Mouse (Mus musculus): ENCODE data around the gene Tagap. TPM values are rescaled to one million over a fixed set of nuclear protein-coding genes. Genes with fewer than 3 reads are reported as not detected.

Gene Tagap
- total and polyA plus RNA-seq, 3 experiments = 14.2 to 20.9 (median 16.3) TPM

GRCm38 (mm10) chr17:7927582-7928535, 2.1 kb downstream of the Tagap start:
- TF ChIP-seq BHLHE40 (IDR thresholded peaks at IDR 0.05; ENCODE audit: low read depth, low read length) = 0 out of 2 replicates have a peak, but pooled peaks have one; percentile 11
- TF ChIP-seq MXI1 (IDR thresholded peaks at IDR 0.05; ENCODE audit: low read depth, low read length) = peak; percentile 54
- TF ChIP-seq ETS1 (conservative IDR thresholded peaks at IDR 0.05; ENCODE audit: low read depth, low read length) = no peak
- TF ChIP-seq GABPA (IDR thresholded peaks at IDR 0.05; ENCODE audit: insufficient replicate concordance, low read depth, low read length) = no peak
- 0 out of 2 replicates have a peak, but pooled peaks have one; percentile 56 for TF ChIP-seq SIN3A (IDR thresholded peaks at IDR 0.05; ENCODE audit: low read length)
- TF ChIP-seq IRF4 (IDR thresholded peaks at IDR 0.05; ENCODE audit: low read depth, low read length) = peak; percentile 45; the same call in 1 of the 2 replicates
- no peak for TF ChIP-seq PAX5 (IDR thresholded peaks at IDR 0.05; ENCODE audit: low read length)
- peak; percentile 44; the same call in 1 of the 2 replicates for TF ChIP-seq NELFE (IDR thresholded peaks at IDR 0.05; ENCODE audit: low read depth, low read length)
- peak; percentile 97 for TF ChIP-seq SMC3 (IDR thresholded peaks at IDR 0.05; ENCODE audit: low read depth, low read length)
- TF ChIP-seq MAX (IDR thresholded peaks at IDR 0.05; ENCODE audit: low read length) = 0 out of 2 replicates have a peak, but pooled peaks have one; percentile 41
- peak; percentile 88 to 95 for TF ChIP-seq CTCF (conservative IDR thresholded peaks at IDR 0.05 in 1 of 2, IDR thresholded peaks at IDR 0.05 in 1 of 2; ENCODE audit: low read depth in 2 of 2, low read length in 2 of 2)
- peak; percentile 73 for TF ChIP-seq ZC3H11A (IDR thresholded peaks at IDR 0.05; ENCODE audit: low read depth, low read length)
- no peak for TF ChIP-seq USF1 (IDR thresholded peaks at IDR 0.05; ENCODE audit: low read depth, low read length)
- TF ChIP-seq RAD21 (IDR thresholded peaks at IDR 0.05; ENCODE audit: low read depth, low read length) = peak; percentile 91
- peak; percentile 40; the same call in 1 of the 2 replicates for TF ChIP-seq MYC (IDR thresholded peaks at IDR 0.05; ENCODE audit: low read depth, low read length)
- TF ChIP-seq CHD1 (IDR thresholded peaks at IDR 0.05; ENCODE audit: low read depth, low read length) = 0 out of 2 replicates have a peak, but pooled peaks have one; percentile 85
- peak; percentile 92 for DNase-seq (ENCODE audit: extremely low read depth)
- H3K36me3 ChIP-seq (replicated peaks in 1 of 2; ENCODE audit: control insufficient read depth in 1 of 2, insufficient read depth in 1 of 2, low read length in 1 of 2) = peaks cover 29 to 45% of the 10 kb centered on the region in 2 experiments
- in situ Hi-C loops (cut with MboI; ENCODE audit: low pct_ligation_motif_present, low pct_unique_long_range_greater_than_20kb, low sequenced_read_pairs) (loop anchor here (5.0 kb wide), 1 partner anchor 61 kb away; no protein-coding TSS in a partner anchor), dilution Hi-C loops (cut with MboI; ENCODE audit: extremely low pct_ligation_motif_present, extremely low pct_unique_long_range_greater_than_20kb, low sequenced_read_pairs) (no loop called here)
- H3K79me2 ChIP-seq (replicated peaks; ENCODE audit: control insufficient read depth, extremely low read depth, insufficient read depth, poor library complexity, severe bottlenecking) = peaks cover 2% of the 10 kb centered on the region
- no peaks in the 10 kb centered on the region for H3K9me3 ChIP-seq (replicated peaks; ENCODE audit: low read length)
- peak overlapping the region; percentile 34; the same call in 1 of the 2 replicates for H3K27ac ChIP-seq (ENCODE audit: insufficient read depth, low read depth)
- peak overlapping the region; percentile 89 for H3K4me2 ChIP-seq (ENCODE audit: insufficient read depth, low read depth, poor library complexity, severe bottlenecking)
- no peaks in the 10 kb centered on the region for H3K27me3 ChIP-seq (replicated peaks)
- H3K4me1 ChIP-seq (ENCODE audit: control insufficient read depth in 1 of 2, insufficient read depth in 2 of 2) = peaks cover 11 to 40% of the 10 kb centered on the region in 2 experiments
- peak overlapping the region; percentile 54 to 73 (median 62) for H3K4me3 ChIP-seq (replicated peaks in 1 of 3; ENCODE audit: low read depth in 2 of 3, low read length in 2 of 3, poor library complexity in 1 of 3)
- H3K9ac ChIP-seq (ENCODE audit: insufficient read depth, low read depth) = peak overlapping the region; percentile 76

- dilution Hi-C loops (cut with MboI; ENCODE audit: extremely low pct_ligation_motif_present, extremely low pct_unique_long_range_greater_than_20kb, low sequenced_read_pairs) = no loop called here
- H3K9ac ChIP-seq (ENCODE audit: insufficient read depth, low read depth) = peak overlapping the region; percentile 32; the same call in 1 of the 2 replicates
- peak overlapping the region; percentile 6; the same call in 1 of the 2 replicates for H3K4me2 ChIP-seq (ENCODE audit: insufficient read depth, low read depth, poor library complexity, severe bottlenecking)
Observed at GRCm38 (mm10) chr17:7928662-7929061, 2.9 kb downstream of the Tagap start.

More at GRCm38 (mm10) chr17:7928662-7929061, 2.9 kb downstream of the Tagap start:
- Histone ChIP-seq H3K27ac (ENCODE audit: insufficient read depth, low read depth) (no peak overlapping the region), H3K79me2 (replicated peaks; ENCODE audit: control insufficient read depth, extremely low read depth, insufficient read depth, poor library complexity, severe bottlenecking) (peaks cover 2% of the 10 kb centered on the region), H3K9me3 (replicated peaks; ENCODE audit: low read length) (no peaks in the 10 kb centered on the region), H3K4me3 (replicated peaks in 1 of 3; ENCODE audit: low read depth in 2 of 3, low read length in 2 of 3, poor library complexity in 1 of 3) (peak overlapping the region in 2 of 3 experiments; percentile 5 to 42), H3K4me1 (ENCODE audit: control insufficient read depth in 1 of 2, insufficient read depth in 2 of 2) (peaks cover 11 to 40% of the 10 kb centered on the region in 2 experiments), H3K27me3 (replicated peaks) (no peaks in the 10 kb centered on the region), H3K36me3 (replicated peaks in 1 of 2; ENCODE audit: control insufficient read depth in 1 of 2, insufficient read depth in 1 of 2, low read length in 1 of 2) (peaks cover 30 to 45% of the 10 kb centered on the region in 2 experiments)
- DNase-seq (ENCODE audit: extremely low read depth) = no peak
- TF ChIP-seq POLR2A (IDR thresholded peaks at IDR 0.05; ENCODE audit: low read depth, low read length) = no peak
- TF ChIP-seq UBTF (IDR thresholded peaks at IDR 0.05; ENCODE audit: low read depth, low read length) = no peak
- TF ChIP-seq NRF1 (IDR thresholded peaks at IDR 0.05; ENCODE audit: low read depth, low read length) = no peak
- TF ChIP-seq MAX (IDR thresholded peaks at IDR 0.05; ENCODE audit: low read length) = no peak
- no peak for TF ChIP-seq MAZ (IDR thresholded peaks at IDR 0.05; ENCODE audit: low read depth, low read length)
- no peak for TF ChIP-seq ZNF384 (IDR thresholded peaks at IDR 0.05; ENCODE audit: low read depth, low read length)
- TF ChIP-seq E2F4 (IDR thresholded peaks at IDR 0.05; ENCODE audit: insufficient replicate concordance, low read depth, low read length) = no peak
- no peak for TF ChIP-seq ZMIZ1 (IDR thresholded peaks at IDR 0.05; ENCODE audit: low read depth, low read length)
- TF ChIP-seq ZC3H11A (IDR thresholded peaks at IDR 0.05; ENCODE audit: low read depth, low read length) = no peak
- no peak for TF ChIP-seq TCF12 (IDR thresholded peaks at IDR 0.05; ENCODE audit: low read depth, low read length)
- TF ChIP-seq JUND (conservative IDR thresholded peaks at IDR 0.05; ENCODE audit: low read depth, low read length) = no peak
- no peak for TF ChIP-seq JUN (IDR thresholded peaks at IDR 0.05; ENCODE audit: insufficient read depth, low read depth, low read length)
- no peak for TF ChIP-seq RAD21 (IDR thresholded peaks at IDR 0.05; ENCODE audit: low read depth, low read length)
- TF ChIP-seq USF1 (IDR thresholded peaks at IDR 0.05; ENCODE audit: low read depth, low read length) = no peak
- TF ChIP-seq EP300 (IDR thresholded peaks at IDR 0.05; ENCODE audit: low read length) = no peak
- TF ChIP-seq SIN3A (IDR thresholded peaks at IDR 0.05; ENCODE audit: low read length) = no peak
- in situ Hi-C loops (cut with MboI; ENCODE audit: low pct_ligation_motif_present, low pct_unique_long_range_greater_than_20kb, low sequenced_read_pairs) = loop anchor here (5.0 kb wide), 1 partner anchor 61 kb away; no protein-coding TSS in a partner anchor
